Mouse (Mus musculus): ENCODE results near the gene Fbn1.

The Fbn1 gene

DNA sequence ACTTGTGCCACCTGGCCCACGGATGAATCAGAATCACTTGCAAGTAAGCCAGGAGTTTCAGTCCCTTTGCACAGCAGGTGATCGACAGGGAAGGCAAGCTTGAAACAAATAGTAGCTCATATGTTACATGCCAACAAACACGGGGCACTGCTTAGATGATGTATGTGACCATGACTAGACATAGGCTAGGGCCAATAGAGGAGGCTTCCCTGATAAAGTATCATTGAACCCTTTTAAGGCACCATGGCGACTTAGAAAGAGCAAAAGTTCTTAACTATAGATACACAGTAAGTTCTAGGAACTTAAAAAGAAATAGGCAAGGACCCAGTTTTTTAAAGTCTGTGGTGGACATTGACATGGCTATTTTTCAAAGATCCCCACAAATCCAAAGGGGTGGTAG lies at the start of gene Fbn1:
Gene Fbn1, minus strand, starts transcription at position 101 of the 400 bp plus-strand sequence.
- no peak for DNase-seq (ENCODE audit: low read depth)

- DNase-seq (ENCODE audit: low read depth), result no peak
These were observed 48.0 kb upstream of the Fbn1 start for GRCm38 (mm10) chr2:125555830-125556229.

DNA sequence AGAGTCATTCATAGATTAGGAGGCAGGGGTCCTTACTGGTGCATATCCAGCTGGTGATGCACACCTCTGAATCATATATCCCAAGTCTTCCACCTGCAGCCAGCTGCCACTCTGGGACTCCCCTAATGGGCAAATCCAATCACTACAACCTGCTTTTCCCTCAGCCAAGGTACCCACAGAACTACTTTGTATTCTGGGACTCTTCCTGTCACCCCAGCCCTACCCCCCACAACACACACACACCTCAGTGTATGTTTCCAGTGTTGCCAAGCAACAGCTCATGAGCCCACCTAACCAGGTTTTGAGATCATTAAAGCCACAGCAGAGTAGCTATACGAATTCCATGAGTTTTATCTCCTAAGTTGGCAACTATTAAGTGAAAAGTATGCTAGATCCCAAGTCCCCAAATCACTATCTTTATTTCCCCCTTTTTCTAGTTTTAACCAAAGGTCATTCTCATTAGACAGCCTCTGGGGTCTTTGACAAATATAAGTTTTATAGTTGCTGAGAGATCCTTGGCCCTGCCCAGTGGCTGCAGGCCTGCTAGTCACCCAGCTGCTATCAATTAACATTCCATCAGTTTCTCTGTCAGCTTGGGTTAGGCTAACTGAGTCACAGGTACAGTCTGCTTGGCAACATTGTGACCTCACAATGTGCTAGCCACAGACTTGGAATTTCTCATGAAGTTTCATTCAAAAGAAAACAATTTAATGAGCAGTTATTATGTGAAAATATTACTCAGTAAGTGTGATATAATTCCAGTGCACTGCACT lies 41.2 kb upstream of the Fbn1 start:
- no peak for DNase-seq (ENCODE audit: low read depth)

DNA sequence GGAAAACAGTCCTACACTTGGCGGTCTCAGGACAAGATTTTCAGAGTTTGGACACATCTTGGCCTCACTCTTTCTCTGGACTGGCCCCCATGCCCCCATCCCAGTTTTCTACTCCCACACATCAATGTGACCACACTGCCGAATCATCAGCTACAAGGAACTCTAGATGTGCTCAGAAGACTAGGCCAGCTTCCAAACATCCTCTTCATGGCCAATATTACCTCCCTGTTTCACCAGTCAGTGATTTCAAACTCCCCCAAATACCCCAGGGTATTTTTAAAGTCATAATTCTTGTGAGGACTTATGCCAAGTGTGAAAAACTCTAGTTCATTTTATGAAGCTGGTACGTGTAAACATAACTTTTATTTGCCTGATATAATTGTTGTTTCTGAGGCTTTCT lies 37.2 kb upstream of the Fbn1 start:
- DNase-seq (ENCODE audit: low read depth), result no peak

DNA sequence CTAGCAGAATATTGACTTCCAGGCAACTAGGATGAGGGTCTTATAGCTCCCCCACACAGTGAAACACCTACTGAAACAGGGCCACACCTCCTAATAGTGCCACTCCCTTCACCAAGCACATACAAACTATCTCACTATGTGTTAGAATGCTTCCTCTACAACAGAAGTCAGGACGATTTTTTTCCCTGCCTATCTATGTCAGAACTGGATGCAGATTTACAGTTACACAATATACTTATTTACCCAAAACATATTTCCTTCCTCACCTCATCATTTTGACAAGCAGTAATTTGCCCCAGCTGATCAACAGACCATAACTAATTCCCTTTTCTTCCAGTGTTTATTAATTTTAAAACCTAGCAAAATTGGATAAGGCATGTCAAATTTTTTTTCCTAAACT lies 35.9 kb upstream of the Fbn1 start:
- DNase-seq (ENCODE audit: low read depth), result no peak

DNA sequence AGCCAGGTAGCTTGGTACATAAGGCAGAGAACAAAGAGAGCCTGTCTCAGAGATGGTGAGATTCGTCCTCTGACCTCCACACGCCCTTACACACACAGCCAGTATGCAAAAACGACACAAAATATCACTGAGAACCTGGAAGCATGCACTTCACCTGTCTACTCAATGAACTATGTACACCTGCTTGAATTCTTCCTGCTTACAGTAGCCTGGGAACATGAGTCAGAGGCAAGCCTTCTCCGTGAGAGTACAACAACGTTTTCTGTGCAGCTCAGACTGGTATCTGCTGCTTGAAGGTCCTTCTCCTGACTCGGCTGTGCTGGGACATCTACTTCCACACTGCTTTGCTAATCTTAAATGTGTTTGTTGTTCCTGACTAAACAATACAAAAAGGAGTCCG lies 33.7 kb upstream of the Fbn1 start:
- no peak for DNase-seq (ENCODE audit: low read depth)

- no peak for DNase-seq (ENCODE audit: low read depth)
These were observed 32.8 kb upstream of the Fbn1 start for GRCm38 (mm10) chr2:125540579-125540978.

DNA sequence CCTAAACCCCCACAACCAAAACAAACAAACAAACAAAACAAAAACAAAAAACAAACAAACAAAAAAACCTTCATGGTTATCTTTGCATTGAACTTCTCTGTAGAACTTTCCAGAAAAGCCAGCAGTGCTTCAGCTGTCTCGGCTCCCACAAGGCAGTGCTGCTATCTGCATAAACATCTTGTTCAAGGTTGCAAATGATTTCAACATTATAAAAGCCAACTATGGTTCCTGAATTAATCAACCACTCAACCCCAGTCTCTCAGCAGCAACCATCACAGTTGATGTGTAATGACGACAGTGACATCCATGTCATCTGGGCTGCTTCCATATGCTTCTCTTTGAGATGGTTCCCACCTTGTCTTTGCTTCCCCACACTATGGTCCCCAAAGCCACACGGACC lies 31.8 kb upstream of the Fbn1 start:
- DNase-seq (ENCODE audit: low read depth), result no peak

DNA sequence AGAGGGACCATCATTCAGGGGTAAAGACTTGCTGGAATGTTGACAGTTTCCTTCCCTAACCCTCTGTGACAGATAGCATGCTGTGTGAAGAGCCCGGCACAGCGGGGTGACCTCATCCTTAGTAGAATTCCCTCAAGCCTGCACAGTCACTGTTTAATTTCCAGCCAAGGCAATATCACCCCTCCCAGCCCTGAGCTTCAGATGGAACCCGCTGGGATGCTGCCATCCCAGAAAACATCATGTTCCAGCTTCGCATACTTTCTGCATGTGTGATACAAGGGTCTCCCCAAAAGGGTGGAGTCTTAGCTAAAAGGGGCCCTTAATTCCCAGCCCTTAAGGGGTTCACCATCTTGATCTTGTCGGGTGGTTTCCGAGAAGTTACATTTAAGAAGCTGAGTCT lies 22.9 kb upstream of the Fbn1 start:
- DNase-seq (ENCODE audit: low read depth), result no peak

DNA sequence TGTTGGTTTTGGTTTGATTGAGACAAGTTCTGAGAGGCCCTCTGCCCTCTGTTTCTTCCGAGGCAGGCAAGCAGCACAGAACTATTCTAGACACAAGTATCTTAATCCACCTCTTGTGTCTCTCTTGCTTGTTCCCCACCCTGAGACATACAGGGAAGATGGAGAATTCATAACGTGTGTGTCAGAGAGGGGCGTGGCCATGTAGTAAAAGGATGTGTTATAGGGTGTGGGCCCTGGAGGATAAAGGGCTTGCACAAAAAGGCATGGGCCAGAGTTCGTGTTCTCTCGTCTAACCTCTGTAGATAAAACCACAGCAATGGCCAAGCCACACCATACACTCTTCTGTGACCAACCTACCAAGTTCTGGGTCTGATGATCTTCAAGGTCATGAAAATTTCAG lies 18.8 kb upstream of the Fbn1 start:
- DNase-seq (ENCODE audit: low read depth), result no peak

DNA sequence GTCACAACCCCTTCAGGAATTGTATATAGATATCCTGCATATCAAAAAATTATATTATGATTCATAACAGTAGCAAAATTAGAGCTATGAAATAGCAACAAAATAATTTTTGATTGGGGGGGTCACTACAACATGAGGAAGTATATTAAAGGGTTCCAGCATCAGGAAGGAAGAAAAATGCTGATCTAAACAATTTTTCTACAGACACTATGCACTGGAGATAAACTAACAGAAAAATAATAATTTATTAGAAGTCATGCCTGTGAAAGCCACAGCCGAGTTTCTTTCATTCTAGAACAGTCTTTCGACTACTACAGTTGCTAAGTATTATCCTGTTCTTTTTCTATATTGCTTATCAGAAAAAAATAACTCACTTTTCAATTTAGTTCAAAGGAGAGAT lies 17.7 kb upstream of the Fbn1 start:
- DNase-seq (ENCODE audit: low read depth), result no peak

- no peak for DNase-seq (ENCODE audit: low read depth)
These were observed 8.8 kb upstream of the Fbn1 start for GRCm38 (mm10) chr2:125516594-125516993.

- DNase-seq (ENCODE audit: low read depth), result no peak
These were observed 7.7 kb upstream of the Fbn1 start for GRCm38 (mm10) chr2:125515291-125516057.

DNA sequence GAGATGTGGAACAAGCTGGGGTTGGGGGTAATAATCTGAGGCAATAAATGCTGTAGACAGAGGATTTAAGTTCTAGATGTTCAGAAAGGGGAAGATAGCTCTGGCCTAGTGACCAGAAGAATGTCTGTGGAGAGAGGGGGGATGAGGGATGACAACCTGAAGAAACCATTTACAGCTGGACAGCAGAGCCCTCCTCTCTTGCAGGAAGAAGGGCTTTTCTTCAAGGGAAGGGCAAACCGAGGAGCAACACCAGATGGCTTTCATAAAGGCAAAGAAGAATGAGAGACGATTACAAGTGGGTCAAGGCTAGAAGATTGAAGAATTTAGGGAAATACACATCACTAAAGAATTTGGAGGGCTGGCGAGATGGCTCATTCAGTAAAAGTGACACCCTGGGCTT lies 6.6 kb upstream of the Fbn1 start:
- DNase-seq (ENCODE audit: low read depth), result no peak

GRCm38 (mm10) chr2:125512544-125512943 lies 4.8 kb upstream of the Fbn1 start:
- DNase-seq (ENCODE audit: low read depth), result no peak

DNA sequence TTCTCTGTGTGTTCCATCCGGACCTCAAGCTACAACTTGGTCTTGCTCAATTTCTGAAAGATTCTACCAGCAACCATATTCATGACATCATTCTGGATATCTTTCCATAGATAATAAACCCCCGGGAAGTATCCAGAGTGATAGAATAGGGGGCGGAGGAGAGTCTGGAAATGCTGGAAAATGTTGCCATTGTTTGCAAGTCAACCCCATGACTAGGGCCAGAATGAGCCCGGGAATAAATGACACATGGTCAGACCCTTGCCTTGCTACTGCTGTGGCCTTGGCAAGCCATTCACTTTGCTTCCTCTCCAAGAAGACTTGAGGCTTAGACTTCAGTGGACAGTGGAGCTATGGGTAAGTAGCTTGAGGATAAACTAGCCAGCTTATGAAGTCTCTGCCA lies 4.1 kb upstream of the Fbn1 start:
- DNase-seq (ENCODE audit: low read depth), result no peak

- no peak for DNase-seq (ENCODE audit: low read depth)
These were observed 3.0 kb upstream of the Fbn1 start for GRCm38 (mm10) chr2:125510752-125511151.

DNA sequence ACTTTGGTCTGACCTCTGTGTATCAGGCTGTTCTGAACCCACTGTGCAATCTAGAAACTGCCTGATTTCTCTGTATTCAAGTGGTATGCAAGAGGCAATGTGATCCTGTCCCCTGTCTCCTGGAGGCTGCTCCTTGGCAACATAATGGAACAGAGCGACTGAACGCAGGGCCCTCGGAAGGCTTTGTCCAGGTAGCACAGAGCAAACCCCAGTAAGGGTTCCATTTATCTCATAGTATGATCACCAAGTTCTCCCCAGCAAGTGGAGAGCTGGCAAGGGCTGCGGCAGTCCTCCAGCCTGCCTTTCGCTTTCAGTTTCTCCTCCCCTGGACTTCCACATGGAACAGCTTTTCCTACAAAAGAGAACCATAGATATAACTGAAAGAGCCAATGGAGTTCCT lies 588 bp upstream of the Fbn1 start:
- DNase-seq (ENCODE audit: low read depth), result no peak

- DNase-seq (ENCODE audit: low read depth), result no peak
These were observed 1.3 kb downstream of the Fbn1 start for GRCm38 (mm10) chr2:125506316-125507054.

DNA sequence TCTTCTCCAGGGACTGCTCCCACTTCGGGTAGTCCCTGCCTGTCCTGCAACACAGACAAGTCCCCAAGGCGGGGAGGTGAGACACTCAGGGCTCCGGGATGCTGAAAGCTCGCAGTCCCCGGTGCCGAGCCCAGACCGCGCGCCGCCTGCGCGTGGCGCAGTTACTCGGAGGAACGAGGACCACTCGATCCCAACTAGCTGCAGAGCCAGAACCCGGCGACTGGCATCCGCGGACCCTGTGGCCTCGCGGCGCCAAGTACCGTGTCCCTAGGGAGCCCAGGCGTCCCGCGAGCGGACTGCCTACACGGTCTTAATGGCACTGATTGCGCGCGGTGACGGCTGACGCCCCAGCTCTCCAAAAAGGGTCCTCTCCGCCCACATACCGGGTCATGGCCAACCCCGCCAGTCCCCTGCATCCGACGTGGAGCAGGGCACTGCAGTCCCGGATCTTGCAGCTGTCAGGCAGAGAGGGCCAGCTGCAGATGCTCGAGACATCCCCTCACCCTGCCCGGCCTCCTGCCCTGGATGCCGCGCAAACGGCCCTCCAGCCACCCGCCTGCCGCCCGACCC lies 2.0 kb downstream of the Fbn1 start:
- DNase-seq (ENCODE audit: low read depth), result no peak

DNA sequence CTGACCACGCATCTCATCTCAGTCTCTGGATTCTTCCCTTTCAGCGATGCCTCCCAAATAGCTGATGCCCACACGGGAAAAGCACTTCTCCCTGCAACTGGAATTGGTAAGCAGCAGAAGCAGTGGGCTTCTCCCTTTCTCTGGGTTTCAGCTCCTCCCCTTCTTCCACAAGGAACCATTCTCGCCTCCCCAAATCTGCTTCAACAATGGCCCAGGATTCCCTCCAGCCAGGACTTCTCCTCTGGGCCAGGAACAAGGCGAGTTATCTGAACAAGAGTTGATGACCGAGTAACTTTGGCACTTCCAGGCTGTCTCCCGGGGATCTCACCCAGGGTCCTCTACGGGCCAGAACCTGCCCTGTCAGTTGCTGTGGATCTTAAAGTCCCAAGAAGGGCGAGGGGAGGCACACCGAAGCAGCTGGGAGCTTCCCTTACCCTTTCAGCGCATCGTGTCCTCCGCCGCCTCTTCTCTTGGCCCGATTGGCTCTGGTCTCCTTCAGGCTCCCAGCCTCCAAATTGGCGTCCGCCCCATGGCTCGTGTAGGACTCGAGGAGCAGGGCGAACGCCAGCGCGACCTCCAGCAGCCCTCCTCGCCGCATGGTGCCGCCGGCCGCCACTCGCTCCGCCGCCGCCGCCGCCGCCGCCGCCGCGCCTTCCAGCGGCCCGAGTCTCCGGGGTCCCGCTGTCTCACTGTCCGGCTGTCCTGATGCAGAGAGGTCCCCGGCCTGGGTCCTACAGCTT lies 2.6 kb downstream of the Fbn1 start, which contains the start of gene Gm9913:
Gene Gm9913, plus strand, starts transcription at position 84 of the 740 bp plus-strand sequence.
- DNase-seq (ENCODE audit: low read depth), result no peak

GRCm38 (mm10) chr2:125501526-125501925 lies 6.3 kb downstream of the Fbn1 start:
- no peak for DNase-seq (ENCODE audit: low read depth)
